21 mouse cellular contexts compared by ENCODE assay signal in the genomic region with DNA sequence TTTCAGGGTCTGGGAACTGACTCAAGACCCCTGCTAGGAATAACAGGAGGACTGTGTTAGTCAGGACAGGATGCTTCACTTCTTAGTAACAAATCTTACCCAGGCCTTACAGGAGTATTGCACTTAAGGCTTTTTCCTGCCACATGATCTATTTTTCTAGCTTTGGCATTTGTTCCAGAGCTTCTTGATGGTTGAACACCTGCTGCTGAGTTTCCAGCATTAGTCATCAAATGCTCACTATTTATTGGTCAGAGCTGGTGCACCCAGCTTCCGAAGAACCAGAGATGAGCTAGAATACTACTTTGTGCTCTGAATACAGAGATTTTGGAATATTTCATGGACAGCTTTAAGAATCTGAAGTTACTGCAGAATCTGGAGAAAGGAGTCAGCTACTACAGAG. TPM values are rescaled to one million over a fixed set of nuclear protein-coding genes. Genes with fewer than 3 reads are reported as not detected.
"Had no signal": no experiment of that assay in that cellular context is flagged by ENCODE, and none has a peak within 500 bp of the region (broad histone marks: within the 10 kb centered on the region; RNA-seq: fewer than 3 reads in every experiment).

No protein-coding gene starts in this region.

- H3K27ac ChIP-seq: lung, embryonic 15.5 days; macrophage; midbrain, embryonic 13.5 days; midbrain, embryonic 15.5 days; neural tube, embryonic 12.5 days; stomach, embryonic 15.5 days; stomach, postnatal 0 days had no signal

- H3K4me1 ChIP-seq: lung, embryonic 15.5 days; megakaryocyte, embryonic 14.5 days; midbrain, embryonic 13.5 days; midbrain, embryonic 15.5 days; neural tube, embryonic 12.5 days; stomach, embryonic 15.5 days had no signal

- ATAC-seq: lung, postnatal 0 days; midbrain, embryonic 13.5 days; midbrain, embryonic 15.5 days had no signal

- H3K36me3 ChIP-seq: lung, embryonic 15.5 days; midbrain, embryonic 13.5 days; midbrain, embryonic 15.5 days; neural tube, embryonic 12.5 days; stomach, embryonic 15.5 days had no signal

- H3K9me3 ChIP-seq: lung, embryonic 15.5 days; midbrain, embryonic 13.5 days; midbrain, embryonic 15.5 days; neural tube, embryonic 12.5 days; stomach, embryonic 15.5 days had no signal

- H3K4me3 ChIP-seq: lung, embryonic 15.5 days; megakaryocyte, embryonic 14.5 days; midbrain, embryonic 13.5 days; midbrain, embryonic 15.5 days; neural tube, embryonic 12.5 days; stomach, embryonic 15.5 days had no signal

- H3K9ac ChIP-seq: lung, embryonic 15.5 days; midbrain, embryonic 13.5 days; midbrain, embryonic 15.5 days; neural tube, embryonic 12.5 days; stomach, embryonic 15.5 days had no signal

- H3K4me2 ChIP-seq: lung, embryonic 15.5 days; midbrain, embryonic 11.5 days; midbrain, embryonic 13.5 days; midbrain, embryonic 15.5 days; neural tube, embryonic 12.5 days; stomach, embryonic 15.5 days had no signal

- DNase-seq: lung, adult 2 months; lung, postnatal 14 days; lung, postnatal 36 days; right cerebral cortex, postnatal 14 days; thymus, adult 2 months; thymus, postnatal 25 days; thymus, postnatal 4 days had no signal

- H3K27me3 ChIP-seq: lung, embryonic 15.5 days; megakaryocyte, embryonic 14.5 days; midbrain, embryonic 13.5 days; midbrain, embryonic 15.5 days; neural tube, embryonic 12.5 days; stomach, embryonic 15.5 days had no signal

RNA-seq across cellular contexts. Expression of a gene that starts 21.1 kb away (rescaled TPM):
- polyA plus RNA-seq: lung, adult 2 months; lung, embryonic 15.5 days; lung, postnatal 0 days; macrophage; midbrain, embryonic 11.5 days; midbrain, embryonic 13.5 days; midbrain, embryonic 15.5 days; midbrain, postnatal 0 days; neural tube, embryonic 12.5 days; neural tube, embryonic 14.5 days; spleen, adult 2 months; stomach, embryonic 15.5 days; stomach, postnatal 0 days; thymus, adult 2 months; urinary bladder, adult 2 months had no signal
